Comparison of ENCODE assay signal across 9 mouse cellular contexts in genomic region chr3:138026286-138026685, GRCm38 (mm10). TPM values are rescaled to one million over a fixed set of nuclear protein-coding genes. Genes with fewer than 3 reads are reported as not detected.
DNase-seq lines count a peak whose midpoint lies in the region; ATAC-seq lines count a peak whose summit lies in the region.
"Had no signal": no experiment of that assay in that cellular context is flagged by ENCODE, and none has a peak within 500 bp of the region (broad histone marks: within the 10 kb centered on the region; RNA-seq: fewer than 3 reads in every experiment).

No protein-coding gene starts in this region.

- no peaks in the 10 kb centered on the region for H3K36me3 ChIP-seq in embryonic facial prominence, embryonic 14.5 days (ENCODE audit: control insufficient read depth, insufficient read depth, low read length)
- no peaks in the 10 kb centered on the region for H3K36me3 ChIP-seq in embryonic facial prominence, embryonic 10.5 days (replicated peaks)
- H3K36me3 ChIP-seq in heart, embryonic 16.5 days (ENCODE audit: control insufficient read depth, insufficient read depth) = no peaks in the 10 kb centered on the region

- no peak for ATAC-seq in embryonic facial prominence, embryonic 14.5 days (ENCODE audit: low read depth)
- ATAC-seq in heart, embryonic 16.5 days (replicated peaks; ENCODE audit: extremely low read depth, insufficient read depth, low FRiP score) = peak; percentile 96

- WGBS in embryonic facial prominence, embryonic 14.5 days = 66% methylated on average over 10 of the region's 10 CpGs
- WGBS in embryonic facial prominence, embryonic 10.5 days = 81% methylated on average over 10 of the region's 10 CpGs
- WGBS in heart, embryonic 16.5 days = 25% methylated on average over 10 of the region's 10 CpGs

- no peak overlapping the region for H3K4me2 ChIP-seq in embryonic facial prominence, embryonic 14.5 days (ENCODE audit: low read depth, low read length)
- H3K4me2 ChIP-seq in heart, embryonic 16.5 days (ENCODE audit: low read depth, low read length) = peak overlapping the region; percentile 51

- no peak overlapping the region for H3K9ac ChIP-seq in embryonic facial prominence, embryonic 14.5 days (ENCODE audit: low read depth, low read length)
- H3K9ac ChIP-seq in heart, embryonic 16.5 days (ENCODE audit: low read length) = no peak overlapping the region; the same call in 1 of the 2 replicates

- peak; percentile 34 for DNase-seq in embryonic facial prominence, embryonic 14.5 days (ENCODE audit: low spot score)
- no peak for DNase-seq in embryonic facial prominence, embryonic 10.5 days (ENCODE audit: low spot score)
- DNase-seq in right cerebral cortex, adult 18-20 months = peak; percentile 18
- DNase-seq in right cerebral cortex, postnatal 14 days = no peak
- DNase-seq in skeletal muscle tissue, adult 2 months (ENCODE audit: low read depth, low spot score) = peak; percentile 94
- no peak for DNase-seq in urinary bladder, adult 2 months (ENCODE audit: low spot score)
- no peak for DNase-seq in natural killer cell, adult 2 months (ENCODE audit: low spot score in 2 of 2)

- H3K27me3 ChIP-seq in embryonic facial prominence, embryonic 14.5 days (replicated peaks; ENCODE audit: control insufficient read depth, insufficient read depth, low read length) = no peaks in the 10 kb centered on the region
- no peaks in the 10 kb centered on the region for H3K27me3 ChIP-seq in embryonic facial prominence, embryonic 10.5 days (replicated peaks; ENCODE audit: low read depth, poor library complexity, severe bottlenecking)
- no peaks in the 10 kb centered on the region for H3K27me3 ChIP-seq in heart, embryonic 16.5 days (ENCODE audit: control insufficient read depth, insufficient read depth, low read length)

- H3K4me1 ChIP-seq in embryonic facial prominence, embryonic 14.5 days (ENCODE audit: control insufficient read depth, insufficient read depth, low read length) = no peaks in the 10 kb centered on the region
- H3K4me1 ChIP-seq in embryonic facial prominence, embryonic 10.5 days = 0 out of 2 replicates have a peak, but pooled peaks cover 5% of the 10 kb centered on the region
- peaks cover 15% of the 10 kb centered on the region for H3K4me1 ChIP-seq in heart, embryonic 16.5 days (ENCODE audit: control insufficient read depth, insufficient read depth, low read length)

- no peak overlapping the region for H3K27ac ChIP-seq in embryonic facial prominence, embryonic 14.5 days (replicated peaks; ENCODE audit: low read depth, low read length)
- H3K27ac ChIP-seq in embryonic facial prominence, embryonic 10.5 days (replicated peaks) = no peak overlapping the region
- peak overlapping the region; percentile 94 for H3K27ac ChIP-seq in heart, embryonic 16.5 days (ENCODE audit: low read length)

- H3K9me3 ChIP-seq in embryonic facial prominence, embryonic 14.5 days (ENCODE audit: control insufficient read depth, low read length) = no peaks in the 10 kb centered on the region
- H3K9me3 ChIP-seq in embryonic facial prominence, embryonic 10.5 days = no peaks in the 10 kb centered on the region
- no peaks in the 10 kb centered on the region for H3K9me3 ChIP-seq in heart, embryonic 16.5 days (replicated peaks; ENCODE audit: control insufficient read depth, low read length)

- H3K4me3 ChIP-seq in embryonic facial prominence, embryonic 14.5 days (ENCODE audit: low read depth, low read length) = no peak overlapping the region
- H3K4me3 ChIP-seq in embryonic facial prominence, embryonic 10.5 days = no peak overlapping the region
- no peak overlapping the region for H3K4me3 ChIP-seq in heart, embryonic 16.5 days (ENCODE audit: low read length)
- H3K4me3 ChIP-seq: myocyte had no signal

RNA-seq across cellular contexts. Expression of gene 1110002E22Rik, which starts 38.6 kb away (rescaled TPM):
- polyA plus RNA-seq in embryonic facial prominence, embryonic 14.5 days (2014; fragmentation: Nextera tagmentation; extraction: Ambion mirVana) = 5.5 and 7.5 TPM in 2 replicates
- polyA plus RNA-seq in embryonic facial prominence, embryonic 10.5 days (2016; fragmentation: Nextera tagmentation; extraction: Ambion mirVana) = 0.04 and 0.05 TPM in 2 replicates
- polyA plus RNA-seq in heart, embryonic 16.5 days (2015; fragmentation: Nextera tagmentation; extraction: Ambion mirVana) = 18.7 and 19.1 TPM in 2 replicates
- polyA plus RNA-seq in urinary bladder, adult 2 months (2012; rRNA removed) = 0.03 and 0.10 TPM in 2 replicates

RNA-seq across cellular contexts. Expression of gene Gm5105, which starts 40.9 kb away (rescaled TPM):
- 0.26 and 0.75 TPM in 2 replicates for polyA plus RNA-seq in embryonic facial prominence, embryonic 14.5 days (2014; fragmentation: Nextera tagmentation; extraction: Ambion mirVana)
- 0.09 TPM in 1 of 2 replicates, not detected in the other for polyA plus RNA-seq in embryonic facial prominence, embryonic 10.5 days (2016; fragmentation: Nextera tagmentation; extraction: Ambion mirVana)
- polyA plus RNA-seq in heart, embryonic 16.5 days (2015; fragmentation: Nextera tagmentation; extraction: Ambion mirVana) = 0.36 and 0.45 TPM in 2 replicates
- polyA plus RNA-seq in urinary bladder, adult 2 months (2012; rRNA removed) = 0.04 and 0.10 TPM in 2 replicates

RNA-seq across cellular contexts. Expression of gene Dapp1, which starts 44.9 kb away (rescaled TPM):
- polyA plus RNA-seq in embryonic facial prominence, embryonic 14.5 days (2014; fragmentation: Nextera tagmentation; extraction: Ambion mirVana) = 9.0 and 9.4 TPM in 2 replicates
- polyA plus RNA-seq in embryonic facial prominence, embryonic 10.5 days (2016; fragmentation: Nextera tagmentation; extraction: Ambion mirVana) = 2.1 and 2.3 TPM in 2 replicates
- polyA plus RNA-seq in heart, embryonic 16.5 days (2015; fragmentation: Nextera tagmentation; extraction: Ambion mirVana) = 17.3 and 22.8 TPM in 2 replicates
- polyA plus RNA-seq in urinary bladder, adult 2 months (2012; rRNA removed) = 16.0 and 16.5 TPM in 2 replicates

Comparison
In these comparisons a context has a peak if more than half of its experiments do, and no peak if none do; other contexts are left out.
1. DNase-seq: peak in embryonic facial prominence, embryonic 14.5 days (single experiment), right cerebral cortex, adult 18-20 months (single experiment) and skeletal muscle tissue, adult 2 months (single experiment); none in embryonic facial prominence, embryonic 10.5 days (single experiment), right cerebral cortex, postnatal 14 days (single experiment), urinary bladder, adult 2 months (single experiment) and natural killer cell, adult 2 months (0 of 2).